In genomic region chr19:60939954-60940379, GRCm38 (mm10) we compare ENCODE assay signal across 9 mouse cellular contexts. TPM values are rescaled to one million over a fixed set of nuclear protein-coding genes. Genes with fewer than 3 reads are reported as not detected.
DNase-seq lines count a peak whose midpoint lies in the region; ATAC-seq lines count a peak whose summit lies in the region.
"Had no signal": no experiment of that assay in that cellular context is flagged by ENCODE, and none has a peak within 500 bp of the region (broad histone marks: within the 10 kb centered on the region; RNA-seq: fewer than 3 reads in every experiment).

No protein-coding gene starts in this region.

- no peak overlapping the region for H3K4me3 ChIP-seq in heart, embryonic 13.5 days
- H3K4me3 ChIP-seq in intestine, embryonic 15.5 days (replicated peaks): no peak overlapping the region
- H3K4me3 ChIP-seq: liver, embryonic 15.5 days had no signal

- H3K9ac ChIP-seq in heart, embryonic 13.5 days: no peak overlapping the region
- H3K9ac ChIP-seq in intestine, embryonic 15.5 days: no peak overlapping the region
- H3K9ac ChIP-seq: liver, embryonic 15.5 days had no signal

- intact Hi-C loops in left cerebral cortex, postnatal 25 days (cut with DNase I): no loop called here
- intact Hi-C loops in left cerebral cortex, postnatal 10 days (cut with DNase I): no loop called here

- DNase-seq in left cerebral cortex, postnatal 25 days (ENCODE audit: low spot score in 2 of 2): peak; percentile 16 to 67
- no peak for DNase-seq in left cerebral cortex, postnatal 10 days (ENCODE audit: extremely low spot score in 1 of 2, low spot score in 2 of 2)
- peak; percentile 33 for DNase-seq in adrenal gland, postnatal 14 days
- no peak for DNase-seq in spleen, postnatal 14 days (ENCODE audit: low spot score in 2 of 2)
- DNase-seq in yolk sac, embryonic 10.5 days (ENCODE audit: low spot score): no peak

- H3K9me3 ChIP-seq in heart, embryonic 13.5 days: no peaks in the 10 kb centered on the region
- H3K9me3 ChIP-seq in intestine, embryonic 15.5 days: no peaks in the 10 kb centered on the region
- H3K9me3 ChIP-seq: liver, embryonic 15.5 days had no signal

- 10% methylated on average over 1 of the region's 1 CpGs for WGBS in heart, embryonic 13.5 days
- WGBS in intestine, embryonic 15.5 days: 59% methylated on average over 1 of the region's 1 CpGs

- H3K4me1 ChIP-seq in heart, embryonic 13.5 days: peaks cover 35% of the 10 kb centered on the region
- no peaks in the 10 kb centered on the region for H3K4me1 ChIP-seq in intestine, embryonic 15.5 days (replicated peaks)

- H3K27ac ChIP-seq in heart, embryonic 13.5 days (replicated peaks): peak overlapping the region; percentile 88
- H3K27ac ChIP-seq in intestine, embryonic 15.5 days: no peak overlapping the region
- H3K27ac ChIP-seq: liver, embryonic 15.5 days had no signal

- ATAC-seq in heart, embryonic 13.5 days (ENCODE audit: extremely low read depth, insufficient number of reproducible peaks, low FRiP score, low TSS enrichment): peak; percentile 66; the same call in 1 of the 2 replicates
- peak; percentile 92 for ATAC-seq in megakaryocyte, adult 5-6 weeks (ENCODE audit: poor library complexity, severe bottlenecking)
- ATAC-seq in intestine, embryonic 15.5 days: no peak

- no peaks in the 10 kb centered on the region for H3K36me3 ChIP-seq in heart, embryonic 13.5 days
- H3K36me3 ChIP-seq in intestine, embryonic 15.5 days: no peaks in the 10 kb centered on the region
- H3K36me3 ChIP-seq: liver, embryonic 15.5 days had no signal

- H3K27me3 ChIP-seq in heart, embryonic 13.5 days (replicated peaks): no peaks in the 10 kb centered on the region
- H3K27me3 ChIP-seq in intestine, embryonic 15.5 days (replicated peaks): no peaks in the 10 kb centered on the region
- H3K27me3 ChIP-seq: liver, embryonic 15.5 days had no signal

- H3K4me2 ChIP-seq in heart, embryonic 13.5 days: peak overlapping the region; percentile 39
- H3K4me2 ChIP-seq in intestine, embryonic 15.5 days (replicated peaks): no peak overlapping the region
- H3K4me2 ChIP-seq: liver, embryonic 15.5 days had no signal

RNA-seq across cellular contexts. Expression of gene Grk5, which starts 50.4 kb away (rescaled TPM):
- 10 to 100 TPM; 14.4 to 14.8 TPM for total RNA-seq in left cerebral cortex, postnatal 25 days (2021)
- 10 to 100 TPM; 10.9 to 15.4 TPM for total RNA-seq in left cerebral cortex, postnatal 10 days (2021)
- 16.5 and 16.6 TPM in 2 replicates for total RNA-seq in adrenal gland, postnatal 14 days (2021)
- 3.4 and 3.7 TPM in 2 replicates for polyA plus RNA-seq in heart, embryonic 13.5 days (2015; fragmentation: Nextera tagmentation; extraction: Ambion mirVana)
- 25.9 and 27.6 TPM in 2 replicates for total RNA-seq in megakaryocyte, adult 5-6 weeks (2015)
- 27.7 and 30.7 TPM in 2 replicates for total RNA-seq in megakaryocyte, adult 5-6 weeks (2017)
- polyA plus RNA-seq in intestine, embryonic 15.5 days (2015; fragmentation: Nextera tagmentation; extraction: Ambion mirVana): 1.5 and 2.0 TPM in 2 replicates

Comparison
In these comparisons a context has a peak if more than half of its experiments do, and no peak if none do; other contexts are left out.
1. DNase-seq: peak in left cerebral cortex, postnatal 25 days (2 of 2) and adrenal gland, postnatal 14 days (single experiment); none in left cerebral cortex, postnatal 10 days (0 of 2), spleen, postnatal 14 days (0 of 2) and yolk sac, embryonic 10.5 days (single experiment).